Mouse (Mus musculus) heart, embryonic 12.5 days (tissue): ENCODE data around the gene Aurkaip1. TPM values are rescaled to one million over a fixed set of nuclear protein-coding genes. Genes with fewer than 3 reads are reported as not detected.
"Not testable (repeated sequence)": the region's sequence is repeated elsewhere in the genome, so short reads cannot be mapped to it uniquely, and the experiment has no call there.

Source experiments
- ATAC-seq: fragments of 200-750 bp; cut with Nextera tagmentation; 2 replicates; pipeline ENCODE4 v1.8.0; 2017; ENCODE audit warnings: moderate TSS enrichment, moderate library complexity; ENCODE audit not compliant: insufficient number of reproducible peaks, low FRiP score
- H3K27ac ChIP-seq: fragments of 300-500 bp; sonication (generic); 2 replicates; pipeline ENCODE4 v1.5.1; 2016; ENCODE audit warnings: mild to moderate bottlenecking, moderate library complexity; ENCODE audit not compliant: poor library complexity, severe bottlenecking
- H3K27me3 ChIP-seq: fragments of 300-500 bp; sonication (generic); replicated peaks from 2 replicates; pipeline ENCODE4 v1.6.1; 2016; ENCODE audit warnings: mild to moderate bottlenecking, moderate library complexity
- H3K36me3 ChIP-seq: fragments of 300-500 bp; sonication (generic); 2 replicates; pipeline ENCODE4 v1.6.1; 2016; ENCODE audit warnings: mild to moderate bottlenecking, moderate library complexity
- H3K4me1 ChIP-seq: fragments of 300-500 bp; sonication (generic); replicated peaks from 2 replicates; pipeline ENCODE4 v1.6.1; 2016; ENCODE audit warnings: mild to moderate bottlenecking
- H3K4me2 ChIP-seq: fragments of 300-500 bp; sonication (generic); 2 replicates; pipeline ENCODE4 v1.6.1; 2016; ENCODE audit warnings: mild to moderate bottlenecking, moderate library complexity
- H3K4me3 ChIP-seq: fragments of 300-500 bp; sonication (generic); 2 replicates; pipeline ENCODE4 v1.5.1; 2016; ENCODE audit warnings: mild to moderate bottlenecking
- H3K9ac ChIP-seq: fragments of 300-500 bp; sonication (generic); 2 replicates; pipeline ENCODE4 v1.6.1; 2016; ENCODE audit warnings: mild to moderate bottlenecking, moderate library complexity
- H3K9me3 ChIP-seq: fragments of 300-500 bp; sonication (generic); replicated peaks from 2 replicates; pipeline ENCODE4 v1.6.1; 2016; ENCODE audit warnings: mild to moderate bottlenecking, moderate library complexity
- WGBS: fragments of 180-500 bp; shearing (Covaris S2); methylation state at CpG from one replicate; pipeline ENCODE4 v1.1.7; 2016; 5-methylcytosine and 5-hydroxymethylcytosine counted together
- polyA plus RNA-seq: library from polyadenylated mRNA; unstranded; fragments of >200 nt; fragmentation: Nextera tagmentation; extraction: Ambion mirVana; gene quantifications from 2 replicates; pipeline ENCODE4 v1.2.1, GENCODE M21; 2016

The Aurkaip1 gene
- 128 and 132 TPM in 2 replicates for polyA plus RNA-seq

DNA sequence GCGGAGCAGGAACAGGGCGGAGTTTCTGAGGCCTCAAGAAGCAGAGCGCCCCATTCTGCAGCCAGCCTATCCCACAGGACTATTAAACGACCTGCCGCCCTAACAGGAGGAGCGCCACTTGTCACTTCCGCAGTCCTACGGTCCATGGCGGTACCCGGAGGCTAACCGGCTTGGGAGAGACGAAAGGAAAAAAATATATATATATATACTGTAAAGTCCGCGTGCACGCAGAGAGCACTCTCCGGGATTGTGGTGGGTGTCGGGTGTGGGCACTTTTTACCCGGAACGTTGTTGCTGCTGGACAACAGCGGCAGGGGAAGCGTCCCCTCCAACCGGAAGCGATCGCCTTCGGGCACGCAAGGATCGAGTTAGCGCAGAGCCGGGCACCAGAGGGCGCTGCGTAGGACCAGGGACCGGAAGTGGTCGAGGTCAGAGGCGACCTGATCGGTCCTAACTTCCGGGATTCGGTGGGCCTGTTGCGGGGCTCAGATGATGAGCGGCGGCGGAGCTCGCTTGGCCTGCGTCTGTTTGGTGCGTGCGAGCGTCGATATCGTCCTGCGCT lies at the start of gene Aurkaip1:
Gene Aurkaip1 (plus strand): TSS at position 68 of the 562 bp plus-strand sequence.
- WGBS, result under 1% methylated on average over 49 of the region's 49 CpGs
- Histone ChIP-seq H3K9me3 (no peaks in the 10 kb centered on the region), H3K9ac (peak within 1 kb of the TSS; percentile 95), H3K4me3 (peak within 1 kb of the TSS; percentile 86), H3K27ac (peak within 1 kb of the TSS; percentile 90), H3K27me3 (no peaks in the 10 kb centered on the region), H3K36me3 (peaks cover 32% of the 10 kb centered on the region), H3K4me2 (peak within 1 kb of the TSS; percentile 91), H3K4me1 (peaks cover 27% of the 10 kb centered on the region)
- ATAC-seq, result peak; percentile 94

DNA sequence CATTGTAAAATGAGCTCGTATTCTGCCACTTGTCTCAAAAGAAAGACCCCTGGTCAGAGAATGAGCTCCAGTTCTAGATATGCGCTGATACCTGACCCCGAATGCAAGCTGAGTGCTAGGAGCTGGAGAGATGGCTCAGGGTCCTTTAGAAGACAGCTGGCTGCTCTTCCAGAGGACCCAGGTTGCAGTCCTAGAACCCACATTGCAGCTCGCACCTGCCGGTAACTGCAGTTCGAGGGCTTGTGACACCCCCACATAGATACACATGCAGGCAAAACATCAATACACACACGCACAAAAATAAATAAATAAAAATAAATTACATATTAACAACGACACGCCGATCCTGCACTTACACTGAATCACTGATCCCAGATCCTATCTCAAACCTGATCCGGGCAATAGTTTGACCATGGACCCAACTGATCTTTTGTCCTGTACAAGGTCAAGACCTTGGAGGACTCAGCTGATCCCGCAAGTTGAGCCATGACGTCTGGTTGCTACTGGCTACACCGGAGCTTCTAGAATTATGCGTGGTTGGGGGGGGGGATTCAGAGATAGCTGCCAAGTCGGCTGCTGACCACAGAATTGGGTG lies 47.5 kb upstream of the Aurkaip1 start:
- H3K4me1 ChIP-seq, result peaks cover 34% of the 10 kb centered on the region
- peak overlapping the region; percentile 57 for H3K4me3 ChIP-seq
- 33% methylated on average over 16 of the region's 16 CpGs for WGBS
- peak overlapping the region; percentile 69 for H3K4me2 ChIP-seq
- H3K36me3 ChIP-seq, result no peaks in the 10 kb centered on the region
- H3K9me3 ChIP-seq, result no peaks in the 10 kb centered on the region
- H3K27ac ChIP-seq, result peak overlapping the region; percentile 78
- H3K9ac ChIP-seq, result peak overlapping the region; percentile 78
- H3K27me3 ChIP-seq, result no peaks in the 10 kb centered on the region
- 0 out of 2 replicates have a peak, but pooled peaks have one; percentile 9 for ATAC-seq

DNA sequence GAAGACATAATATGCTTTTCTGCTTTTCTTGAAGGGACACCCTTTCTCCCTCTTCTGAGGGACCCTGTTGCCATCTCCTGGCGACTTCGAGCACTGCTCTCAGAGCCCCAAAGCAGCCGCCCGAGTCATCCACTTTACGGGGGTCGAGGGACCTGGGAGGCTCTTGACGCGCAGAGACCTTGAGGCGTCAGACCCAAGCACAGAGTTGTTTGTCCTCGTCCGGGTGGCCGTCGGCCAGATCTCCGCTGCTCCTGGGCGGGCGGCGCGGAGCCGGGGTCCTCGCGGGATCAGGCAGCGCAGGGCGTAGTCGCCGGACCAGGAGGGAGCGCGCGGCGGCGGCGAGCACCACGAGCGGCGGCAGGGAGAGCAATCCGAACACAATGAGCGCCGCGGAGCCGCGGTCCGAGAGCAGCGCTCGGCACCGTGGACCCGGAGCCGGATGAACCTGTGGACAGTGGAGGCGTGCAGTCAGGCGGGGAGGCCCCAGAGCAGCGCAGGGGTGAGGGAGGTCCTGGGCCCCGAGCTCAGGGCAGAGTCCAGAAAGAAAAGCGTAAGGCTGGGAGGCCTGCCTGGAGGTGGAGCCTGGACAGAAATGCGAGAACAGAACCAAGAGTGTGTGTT lies 46.9 kb upstream of the Aurkaip1 start:
- no peaks in the 10 kb centered on the region for H3K36me3 ChIP-seq
- H3K27ac ChIP-seq, result peak overlapping the region; percentile 78
- WGBS, result under 1% methylated on average over 52 of the region's 52 CpGs
- H3K27me3 ChIP-seq, result no peaks in the 10 kb centered on the region
- no peaks in the 10 kb centered on the region for H3K9me3 ChIP-seq
- ATAC-seq, result peak; percentile 80
- H3K4me2 ChIP-seq, result peak overlapping the region; percentile 69
- peaks cover 34% of the 10 kb centered on the region for H3K4me1 ChIP-seq
- H3K9ac ChIP-seq, result peak overlapping the region; percentile 78
- H3K4me3 ChIP-seq, result peak overlapping the region; percentile 57

DNA sequence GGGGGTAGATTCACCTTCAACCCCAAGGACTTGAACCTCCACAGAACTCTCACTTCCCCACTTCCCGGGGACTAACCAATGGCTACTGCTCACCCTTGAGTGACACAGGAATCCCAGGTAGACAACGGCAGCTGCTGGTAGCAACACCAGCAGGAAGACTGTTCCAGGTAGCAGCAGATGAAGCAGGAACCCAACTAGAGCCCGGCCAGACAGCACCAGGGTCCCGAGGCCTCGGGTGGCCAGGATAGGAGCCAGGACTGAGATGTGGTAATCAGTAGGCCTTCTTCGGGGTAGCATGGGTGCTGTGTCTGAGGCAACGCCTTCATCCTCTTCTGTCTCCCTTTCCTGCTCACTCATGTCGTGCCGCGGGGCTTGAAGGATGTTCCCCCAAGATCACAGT lies 45.8 kb upstream of the Aurkaip1 start:
- Histone ChIP-seq H3K4me1 (peaks cover 26% of the 10 kb centered on the region), H3K27ac (peak overlapping the region; percentile 75), H3K4me2 (peak overlapping the region; percentile 69), H3K27me3 (no peaks in the 10 kb centered on the region), H3K9me3 (no peaks in the 10 kb centered on the region), H3K9ac (peak overlapping the region; percentile 60), H3K36me3 (no peaks in the 10 kb centered on the region), H3K4me3 (peak overlapping the region; percentile 57)
- WGBS, result 72% methylated on average over 10 of the region's 10 CpGs
- no peak for ATAC-seq

- Histone ChIP-seq H3K9ac (peak within 1 kb of the TSS; percentile 60), H3K4me2 (peak within 1 kb of the TSS; percentile 69), H3K27me3 (0 out of 2 replicates have a peak, but pooled peaks cover 3% of the 10 kb centered on the region), H3K9me3 (no peaks in the 10 kb centered on the region), H3K36me3 (no peaks in the 10 kb centered on the region), H3K4me3 (peak within 1 kb of the TSS; percentile 57), H3K4me1 (peaks cover 23% of the 10 kb centered on the region), H3K27ac (peak within 1 kb of the TSS; percentile 75)
- WGBS, result 37% methylated on average over 5 of the region's 5 CpGs
- ATAC-seq, result no peak
Observed at GRCm38 (mm10) chr4:155785819-155786218, 45.3 kb upstream of the Aurkaip1 start, which contains the start of gene Tmem88b. Gene Tmem88b, minus strand, starts transcription at chr4:155785874.

DNA sequence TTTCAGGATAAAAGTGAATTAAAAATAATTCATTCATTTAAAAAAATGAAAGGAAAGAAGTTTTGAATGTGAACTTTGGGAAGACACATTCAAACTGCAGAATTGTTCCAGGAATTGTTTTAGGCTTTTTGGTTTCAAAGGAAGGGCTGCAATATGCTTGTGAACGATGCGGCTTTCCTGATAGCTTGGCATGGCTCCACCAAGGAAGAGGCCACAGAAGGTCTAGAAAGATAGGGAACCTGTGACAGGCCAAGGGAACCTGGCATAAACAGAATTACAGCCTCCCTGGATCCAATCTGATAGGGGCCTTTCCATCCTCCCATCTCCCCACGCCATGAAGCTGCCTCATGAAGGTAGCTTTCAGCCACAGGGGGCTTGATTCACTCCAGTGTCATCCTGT lies 42.8 kb upstream of the Aurkaip1 start:
- Histone ChIP-seq H3K4me1 (peaks cover 21% of the 10 kb centered on the region), H3K27me3 (peaks cover 16% of the 10 kb centered on the region), H3K4me3 (no peak overlapping the region), H3K4me2 (no peak overlapping the region), H3K36me3 (no peaks in the 10 kb centered on the region), H3K27ac (no peak overlapping the region), H3K9me3 (no peaks in the 10 kb centered on the region), H3K9ac (no peak overlapping the region)
- WGBS, result 66% methylated on average over 3 of the region's 3 CpGs
- no peak for ATAC-seq

GRCm38 (mm10) chr4:155788833-155789232 lies 42.2 kb upstream of the Aurkaip1 start:
- not testable (repeated sequence) for H3K27ac ChIP-seq, H3K9me3 ChIP-seq, ATAC-seq, H3K9ac ChIP-seq, H3K4me2 ChIP-seq, H3K4me3 ChIP-seq, H3K36me3 ChIP-seq
- WGBS, result 75% methylated on average over 4 of the region's 4 CpGs
- peaks cover 21% of the 10 kb centered on the region for H3K4me1 ChIP-seq
- H3K27me3 ChIP-seq, result peaks cover 16% of the 10 kb centered on the region

GRCm38 (mm10) chr4:155790021-155790489 lies 41.0 kb upstream of the Aurkaip1 start, which contains the start of gene Ankrd65:
Gene Ankrd65, plus strand, starts transcription at chr4:155790439.
- H3K9ac ChIP-seq, result no peak within 1 kb of the TSS
- H3K4me2 ChIP-seq, result no peak within 1 kb of the TSS
- H3K36me3 ChIP-seq, result no peaks in the 10 kb centered on the region
- no peaks in the 10 kb centered on the region for H3K9me3 ChIP-seq
- H3K27ac ChIP-seq, result no peak within 1 kb of the TSS
- H3K27me3 ChIP-seq, result peaks cover 16% of the 10 kb centered on the region
- peaks cover 14% of the 10 kb centered on the region for H3K4me1 ChIP-seq
- no peak for ATAC-seq
- H3K4me3 ChIP-seq, result no peak within 1 kb of the TSS
- WGBS, result 87% methylated on average over 3 of the region's 3 CpGs

GRCm38 (mm10) chr4:155790650-155791161 lies 40.4 kb upstream of the Aurkaip1 start:
- H3K4me1 ChIP-seq, result peaks cover 8% of the 10 kb centered on the region; the same call in 1 of the 2 replicates
- H3K36me3 ChIP-seq, result no peaks in the 10 kb centered on the region
- H3K27ac ChIP-seq, result no peak overlapping the region
- no peak for ATAC-seq
- no peaks in the 10 kb centered on the region for H3K9me3 ChIP-seq
- no peak overlapping the region for H3K4me2 ChIP-seq
- WGBS, result 64% methylated on average over 3 of the region's 3 CpGs
- H3K4me3 ChIP-seq, result no peak overlapping the region
- no peak overlapping the region for H3K9ac ChIP-seq
- peaks cover 16% of the 10 kb centered on the region for H3K27me3 ChIP-seq

- Histone ChIP-seq H3K27ac (no peak overlapping the region), H3K9me3 (no peaks in the 10 kb centered on the region), H3K4me1 (0 out of 2 replicates have a peak, but pooled peaks cover 6% of the 10 kb centered on the region), H3K9ac (no peak overlapping the region), H3K4me2 (no peak overlapping the region), H3K36me3 (no peaks in the 10 kb centered on the region), H3K4me3 (no peak overlapping the region), H3K27me3 (peaks cover 16% of the 10 kb centered on the region)
- WGBS, result 66% methylated on average over 24 of the region's 24 CpGs
- no peak for ATAC-seq
Observed at GRCm38 (mm10) chr4:155791240-155791933, 39.7 kb upstream of the Aurkaip1 start.
